Mouse (Mus musculus): ENCODE results near the gene Gabarap. TPM values are rescaled to one million over a fixed set of nuclear protein-coding genes. Genes with fewer than 3 reads are reported as not detected.

Gene Gabarap
- 576 and 581 TPM in 2 replicates for polyA plus RNA-seq (2015; fragmentation: Nextera tagmentation; extraction: Ambion mirVana)

DNA sequence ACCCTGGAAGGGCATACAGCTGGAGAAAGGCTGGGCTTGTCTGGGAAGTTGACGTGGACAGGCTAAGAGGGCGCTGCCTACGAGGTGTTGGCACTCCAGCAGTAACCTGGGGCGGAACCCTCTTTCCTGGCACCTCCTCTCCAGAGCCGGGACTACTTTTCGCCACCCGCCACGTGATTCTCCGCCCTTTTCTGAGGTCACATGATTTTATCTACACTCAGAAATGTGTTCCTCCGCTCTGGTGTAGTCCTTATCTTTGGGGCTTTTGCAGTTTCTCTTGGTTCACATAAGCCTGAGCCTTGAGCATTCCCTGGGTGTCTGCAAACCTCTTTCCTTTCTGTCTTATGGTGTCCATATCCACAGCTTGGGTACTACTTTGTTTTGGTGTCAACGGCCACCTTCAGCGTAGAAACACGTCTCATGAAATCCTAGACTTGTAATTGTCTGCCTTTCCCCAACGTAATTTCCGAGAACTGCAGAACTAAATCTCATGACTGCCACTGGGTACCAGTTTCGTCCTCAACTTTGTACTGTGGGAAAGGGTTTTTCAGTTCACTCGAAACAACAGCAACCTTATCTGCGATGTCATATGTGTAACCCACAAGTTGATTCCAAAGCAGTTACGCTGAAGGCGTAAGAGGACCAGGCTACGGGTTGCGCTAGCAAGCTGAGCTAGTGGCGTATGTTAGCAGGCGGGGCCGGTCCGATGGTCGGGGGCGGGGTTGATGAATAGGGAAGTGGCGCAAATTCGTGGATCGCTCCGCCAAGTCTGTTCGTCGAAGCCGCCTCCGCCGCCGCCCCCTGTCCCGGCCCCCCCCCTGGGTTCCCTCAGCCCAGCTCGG, at the start of gene Gabarap:
Gene Gabarap (plus strand): TSS at position 294 of the 842 bp plus-strand sequence.
- no peaks in the 10 kb centered on the region for H3K27me3 ChIP-seq (replicated peaks; ENCODE audit: control insufficient read depth, insufficient read depth, low read length)
- H3K27ac ChIP-seq (ENCODE audit: low read depth, low read length) = peak within 1 kb of the TSS; percentile 96
- ATAC-seq = peak; percentile 74
- peak within 1 kb of the TSS; percentile 95 for H3K9ac ChIP-seq (ENCODE audit: low read depth, low read length)
- WGBS = under 1% methylated on average over 40 of the region's 40 CpGs
- H3K36me3 ChIP-seq (ENCODE audit: control insufficient read depth, insufficient read depth, low read length) = peaks cover 37% of the 10 kb centered on the region
- H3K9me3 ChIP-seq (ENCODE audit: control insufficient read depth, low read length) = no peaks in the 10 kb centered on the region
- peak within 1 kb of the TSS; percentile 83 for H3K4me3 ChIP-seq (ENCODE audit: low read length)
- peaks cover 12% of the 10 kb centered on the region for H3K4me1 ChIP-seq (ENCODE audit: control insufficient read depth, insufficient read depth, low read depth, low read length)
- peak within 1 kb of the TSS; percentile 89 for H3K4me2 ChIP-seq (ENCODE audit: low read length)

- H3K4me2 ChIP-seq (ENCODE audit: low read length) = no peak overlapping the region
- H3K9me3 ChIP-seq (ENCODE audit: control insufficient read depth, low read length) = no peaks in the 10 kb centered on the region
- no peaks in the 10 kb centered on the region for H3K36me3 ChIP-seq (ENCODE audit: control insufficient read depth, insufficient read depth, low read length)
- no peak for ATAC-seq
- H3K27ac ChIP-seq (ENCODE audit: low read depth, low read length) = no peak overlapping the region
- no peak overlapping the region for H3K4me3 ChIP-seq (ENCODE audit: low read length)
- peaks cover 3% of the 10 kb centered on the region for H3K27me3 ChIP-seq (replicated peaks; ENCODE audit: control insufficient read depth, insufficient read depth, low read length)
- WGBS = 77% methylated on average over 13 of the region's 13 CpGs
- no peak overlapping the region for H3K9ac ChIP-seq (ENCODE audit: low read depth, low read length)
- H3K4me1 ChIP-seq (ENCODE audit: control insufficient read depth, insufficient read depth, low read depth, low read length) = peaks cover 8% of the 10 kb centered on the region
Measured at GRCm38 (mm10) chr11:69945216-69945615, 45.7 kb upstream of the Gabarap start.

DNA sequence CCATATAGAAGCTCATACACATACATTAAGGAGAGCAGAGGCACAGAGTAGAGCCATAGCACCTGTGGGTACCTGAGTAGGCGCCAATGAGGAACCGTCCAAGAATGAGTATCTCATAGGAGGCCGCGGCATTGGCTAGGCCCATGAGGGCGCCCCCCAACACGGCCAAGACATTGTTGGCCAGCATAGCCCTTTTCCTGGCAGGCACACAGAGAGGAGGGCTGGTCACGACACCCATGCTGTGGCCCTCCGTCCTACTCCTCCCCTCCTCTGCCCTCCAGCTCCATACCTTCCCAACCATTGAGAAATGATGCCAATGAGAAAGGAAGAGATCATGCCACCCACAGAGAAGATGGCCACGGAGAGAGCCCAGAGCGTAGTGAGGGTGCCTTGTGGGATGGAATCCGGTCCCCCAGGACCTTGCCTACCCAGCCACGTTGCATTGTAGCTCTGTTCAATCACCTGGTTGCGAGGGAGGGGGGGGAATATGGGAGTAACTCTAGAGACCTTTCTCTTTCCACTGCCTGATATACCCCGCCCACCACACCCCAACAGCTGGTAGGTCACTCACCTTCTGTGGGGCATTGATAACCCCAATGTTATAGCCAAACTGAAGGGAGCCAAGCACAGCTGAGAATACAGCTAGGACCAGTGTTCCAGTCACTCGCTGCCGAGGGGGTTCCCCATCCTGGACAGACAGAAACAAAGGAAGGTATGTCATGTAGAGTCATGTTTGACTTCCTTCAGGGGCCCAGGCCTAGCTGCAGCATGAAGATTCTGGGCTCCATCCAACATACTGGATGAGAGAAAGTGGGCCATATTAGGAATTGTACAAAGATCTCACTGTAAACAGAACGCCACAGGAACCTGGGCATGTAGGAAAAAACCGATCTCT, 44.7 kb upstream of the Gabarap start:
- Histone ChIP-seq H3K4me1 (ENCODE audit: control insufficient read depth, insufficient read depth, low read depth, low read length) (peaks cover 8% of the 10 kb centered on the region), H3K9me3 (ENCODE audit: control insufficient read depth, low read length) (no peaks in the 10 kb centered on the region), H3K4me3 (ENCODE audit: low read length) (no peak overlapping the region), H3K27me3 (replicated peaks; ENCODE audit: control insufficient read depth, insufficient read depth, low read length) (peaks cover 3% of the 10 kb centered on the region), H3K4me2 (ENCODE audit: low read length) (no peak overlapping the region), H3K9ac (ENCODE audit: low read depth, low read length) (no peak overlapping the region), H3K27ac (ENCODE audit: low read depth, low read length) (no peak overlapping the region), H3K36me3 (ENCODE audit: control insufficient read depth, insufficient read depth, low read length) (no peaks in the 10 kb centered on the region)
- ATAC-seq = no peak
- WGBS = 89% methylated on average over 18 of the region's 18 CpGs

DNA sequence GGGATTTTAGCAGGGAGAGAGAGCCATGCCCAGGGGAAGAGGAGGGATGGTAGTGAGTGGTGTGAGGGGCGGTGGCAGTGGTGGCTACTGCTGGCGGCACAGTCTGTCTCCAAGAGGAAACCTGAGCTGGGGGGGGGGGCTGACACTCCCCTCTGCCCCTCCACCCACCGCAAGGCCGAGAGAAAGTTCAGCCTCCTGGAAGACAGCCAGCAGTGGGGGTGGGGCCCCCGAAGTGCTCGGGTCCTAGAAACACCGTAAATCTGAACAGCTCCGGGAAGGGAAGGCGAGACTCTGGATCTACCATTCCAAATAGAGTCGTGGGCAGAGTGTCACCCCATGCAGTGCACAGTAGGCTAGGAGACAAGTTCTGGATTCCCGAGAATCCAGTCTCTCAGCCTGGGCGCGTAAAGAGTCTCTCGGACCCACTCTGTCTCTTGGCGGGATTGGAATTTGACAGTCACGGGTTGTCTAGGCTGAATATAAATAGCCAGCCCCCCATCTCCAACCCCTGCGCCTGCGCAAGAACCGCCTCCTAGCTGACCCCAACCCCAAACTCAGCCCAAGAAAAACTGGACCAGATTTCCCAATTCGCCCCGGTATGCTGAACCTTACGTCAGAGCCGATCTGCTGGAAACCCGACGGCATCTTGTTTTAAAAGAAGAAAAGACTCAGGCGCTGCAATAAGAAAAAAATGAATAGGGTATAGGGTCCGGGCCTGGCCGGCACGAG, 43.4 kb upstream of the Gabarap start:
- H3K4me1 ChIP-seq (ENCODE audit: control insufficient read depth, insufficient read depth, low read depth, low read length) = peaks cover 8% of the 10 kb centered on the region
- peak overlapping the region; percentile 59 for H3K9ac ChIP-seq (ENCODE audit: low read depth, low read length)
- H3K36me3 ChIP-seq (ENCODE audit: control insufficient read depth, insufficient read depth, low read length) = no peaks in the 10 kb centered on the region
- H3K9me3 ChIP-seq (ENCODE audit: control insufficient read depth, low read length) = no peaks in the 10 kb centered on the region
- 0 out of 2 replicates have a peak overlapping the region, but pooled peaks have one; percentile 34 for H3K27ac ChIP-seq (ENCODE audit: low read depth, low read length)
- H3K27me3 ChIP-seq (replicated peaks; ENCODE audit: control insufficient read depth, insufficient read depth, low read length) = peaks cover 3% of the 10 kb centered on the region
- peak; percentile 68 for ATAC-seq
- peak overlapping the region; percentile 65 for H3K4me2 ChIP-seq (ENCODE audit: low read length)
- WGBS = under 1% methylated on average over 29 of the region's 29 CpGs
- peak overlapping the region; percentile 50 for H3K4me3 ChIP-seq (ENCODE audit: low read length)

GRCm38 (mm10) chr11:69948066-69948762, 42.7 kb upstream of the Gabarap start, which contains the start of gene Slc2a4:
TSS of gene Slc2a4 (minus strand) at chr11:69948188.
- peaks cover 8% of the 10 kb centered on the region for H3K4me1 ChIP-seq (ENCODE audit: control insufficient read depth, insufficient read depth, low read depth, low read length)
- H3K9ac ChIP-seq (ENCODE audit: low read depth, low read length) = peak within 1 kb of the TSS; percentile 59
- ATAC-seq = peak; percentile 92
- H3K4me2 ChIP-seq (ENCODE audit: low read length) = peak within 1 kb of the TSS; percentile 65
- H3K36me3 ChIP-seq (ENCODE audit: control insufficient read depth, insufficient read depth, low read length) = no peaks in the 10 kb centered on the region
- no peaks in the 10 kb centered on the region for H3K9me3 ChIP-seq (ENCODE audit: control insufficient read depth, low read length)
- H3K27ac ChIP-seq (ENCODE audit: low read depth, low read length) = 0 out of 2 replicates have a peak within 1 kb of the TSS, but pooled peaks have one; percentile 34
- H3K27me3 ChIP-seq (replicated peaks; ENCODE audit: control insufficient read depth, insufficient read depth, low read length) = peaks cover 3% of the 10 kb centered on the region
- WGBS = 0% methylated on average over 34 of the region's 34 CpGs
- peak within 1 kb of the TSS; percentile 50 for H3K4me3 ChIP-seq (ENCODE audit: low read length)

DNA sequence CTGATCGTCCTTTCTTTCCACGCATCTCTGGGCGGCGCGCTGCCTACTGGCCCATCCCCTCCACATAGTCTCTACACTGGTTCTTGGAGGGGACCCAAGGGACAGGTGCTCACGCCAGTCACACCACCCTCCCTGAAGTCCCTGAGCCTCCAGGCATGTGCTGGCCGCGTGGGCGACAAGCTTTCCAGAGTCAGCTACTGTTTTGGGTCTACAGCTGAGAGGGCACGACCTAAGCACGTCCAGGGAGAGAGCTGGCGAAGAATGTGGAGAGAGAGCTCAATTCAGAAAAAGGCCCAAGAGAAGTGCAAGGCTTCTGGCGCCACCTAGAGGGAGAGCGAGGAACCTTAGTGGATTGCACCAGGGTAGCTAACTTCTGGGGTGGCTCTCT, 42.2 kb upstream of the Gabarap start:
- H3K4me3 ChIP-seq (ENCODE audit: low read length) = peak overlapping the region; percentile 50
- H3K27ac ChIP-seq (ENCODE audit: low read depth, low read length) = 0 out of 2 replicates have a peak overlapping the region, but pooled peaks have one; percentile 3
- peaks cover 8% of the 10 kb centered on the region for H3K4me1 ChIP-seq (ENCODE audit: control insufficient read depth, insufficient read depth, low read depth, low read length)
- ATAC-seq = peak; percentile 50
- WGBS = 0% methylated on average over 14 of the region's 14 CpGs
- H3K27me3 ChIP-seq (replicated peaks; ENCODE audit: control insufficient read depth, insufficient read depth, low read length) = peaks cover 3% of the 10 kb centered on the region
- H3K9me3 ChIP-seq (ENCODE audit: control insufficient read depth, low read length) = no peaks in the 10 kb centered on the region
- H3K36me3 ChIP-seq (ENCODE audit: control insufficient read depth, insufficient read depth, low read length) = no peaks in the 10 kb centered on the region
- H3K4me2 ChIP-seq (ENCODE audit: low read length) = peak overlapping the region; percentile 65
- H3K9ac ChIP-seq (ENCODE audit: low read depth, low read length) = no peak overlapping the region

DNA sequence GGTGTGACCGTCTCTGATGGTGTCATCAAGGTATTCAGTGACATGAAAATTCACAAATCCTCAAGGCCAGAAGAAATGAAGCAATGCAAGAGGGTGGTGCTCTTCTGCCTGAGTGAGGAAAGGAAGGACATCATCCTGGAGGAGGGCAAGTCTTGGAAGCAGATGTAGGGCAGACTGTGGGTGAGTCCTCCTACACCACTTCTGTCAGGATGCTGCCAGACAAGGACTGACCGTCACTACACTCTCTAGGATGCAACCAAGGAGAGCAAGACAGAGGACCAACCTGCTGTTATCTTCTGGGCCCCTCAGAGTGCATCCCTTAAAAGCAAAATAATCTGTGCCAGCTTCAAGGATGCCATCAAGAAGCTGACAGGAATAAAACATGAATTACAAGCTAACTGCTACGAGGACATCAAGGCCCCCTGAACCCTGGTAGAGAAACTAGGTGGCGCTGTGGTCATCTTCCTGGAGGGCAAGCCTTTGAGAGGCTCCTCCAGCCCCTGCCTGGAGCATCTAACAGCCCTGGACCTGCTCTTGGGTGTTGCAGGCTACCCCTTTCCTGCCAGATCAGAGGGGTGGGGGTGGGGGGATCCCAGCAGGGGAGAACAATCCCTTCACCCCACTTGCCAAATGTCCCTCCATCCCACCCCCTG, 40.0 kb upstream of the Gabarap start:
- WGBS = 42% methylated on average over 4 of the region's 4 CpGs
- Histone ChIP-seq H3K4me2 (ENCODE audit: low read length) (no peak overlapping the region), H3K27me3 (replicated peaks; ENCODE audit: control insufficient read depth, insufficient read depth, low read length) (peaks cover 3% of the 10 kb centered on the region), H3K36me3 (ENCODE audit: control insufficient read depth, insufficient read depth, low read length) (no peaks in the 10 kb centered on the region), H3K9me3 (ENCODE audit: control insufficient read depth, low read length) (no peaks in the 10 kb centered on the region), H3K27ac (ENCODE audit: low read depth, low read length) (no peak overlapping the region), H3K9ac (ENCODE audit: low read depth, low read length) (no peak overlapping the region), H3K4me1 (ENCODE audit: control insufficient read depth, insufficient read depth, low read depth, low read length) (peaks cover 8% of the 10 kb centered on the region), H3K4me3 (ENCODE audit: low read length) (no peak overlapping the region)
- no peak for ATAC-seq

- Histone ChIP-seq H3K27me3 (replicated peaks; ENCODE audit: control insufficient read depth, insufficient read depth, low read length) (peaks cover 6% of the 10 kb centered on the region), H3K4me1 (ENCODE audit: control insufficient read depth, insufficient read depth, low read depth, low read length) (peaks cover 8% of the 10 kb centered on the region), H3K4me2 (ENCODE audit: low read length) (no peak overlapping the region), H3K36me3 (ENCODE audit: control insufficient read depth, insufficient read depth, low read length) (no peaks in the 10 kb centered on the region), H3K9ac (ENCODE audit: low read depth, low read length) (no peak overlapping the region), H3K4me3 (ENCODE audit: low read length) (no peak overlapping the region), H3K27ac (ENCODE audit: low read depth, low read length) (no peak overlapping the region), H3K9me3 (ENCODE audit: control insufficient read depth, low read length) (no peaks in the 10 kb centered on the region)
- 42% methylated on average over 1 of the region's 1 CpGs for WGBS
- no peak for ATAC-seq
Measured at GRCm38 (mm10) chr11:69952274-69952673, 38.7 kb upstream of the Gabarap start.
